Mouse (Mus musculus) adipocyte (in vitro differentiated cells): ENCODE results near the gene Pank4.
A peak's percentile ranks its signal among the peaks of the same experiment; 100 is the strongest.

ENCODE experiments used
- DNase-seq: peaks from one replicate; pipeline ENCODE4 v3.0.0-alpha.2; 2016; ENCODE audit warnings: low spot score

Pank4 gene

DNA sequence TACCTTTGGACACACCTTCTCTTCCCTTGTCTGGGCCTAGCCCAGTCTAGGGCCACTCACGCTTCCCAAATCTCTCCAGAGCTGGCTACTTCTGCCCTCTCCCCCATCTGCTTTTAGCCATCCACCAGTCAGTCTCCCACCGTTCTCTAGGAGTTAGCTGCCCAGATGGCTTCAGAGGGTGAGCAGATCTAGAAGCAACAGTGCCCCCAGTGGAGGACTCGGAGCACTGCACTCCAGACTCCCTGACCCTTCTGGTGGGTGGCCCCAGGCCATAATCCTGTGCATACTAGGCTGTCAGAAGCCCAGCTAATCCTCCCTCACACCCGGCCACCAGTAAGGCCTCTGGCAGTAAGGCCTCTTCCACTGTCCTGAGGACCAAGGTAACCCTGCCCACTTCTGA lies 48.9 kb downstream of the Pank4 start:
- DNase-seq = peak; percentile 67

DNA sequence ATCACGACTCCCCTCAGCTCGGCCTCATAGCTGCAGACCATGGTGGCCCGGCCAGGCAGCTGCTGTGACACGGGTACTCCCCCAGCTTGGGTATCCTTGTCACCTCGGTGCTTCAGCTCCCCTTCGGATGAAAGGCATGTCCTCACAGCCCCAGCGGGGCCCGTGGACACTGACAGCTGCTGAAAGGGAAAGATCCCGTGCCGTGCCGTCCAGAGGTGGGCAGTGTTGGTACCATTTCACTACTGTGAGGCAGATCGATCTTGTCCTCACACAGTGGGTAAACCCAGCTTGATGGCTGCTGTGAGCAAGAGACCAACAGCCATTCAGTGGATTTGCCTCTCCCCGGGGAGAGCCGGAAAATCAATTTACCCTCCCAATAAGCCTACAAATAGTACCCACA lies 50.3 kb downstream of the Pank4 start:
- no peak for DNase-seq

DNA sequence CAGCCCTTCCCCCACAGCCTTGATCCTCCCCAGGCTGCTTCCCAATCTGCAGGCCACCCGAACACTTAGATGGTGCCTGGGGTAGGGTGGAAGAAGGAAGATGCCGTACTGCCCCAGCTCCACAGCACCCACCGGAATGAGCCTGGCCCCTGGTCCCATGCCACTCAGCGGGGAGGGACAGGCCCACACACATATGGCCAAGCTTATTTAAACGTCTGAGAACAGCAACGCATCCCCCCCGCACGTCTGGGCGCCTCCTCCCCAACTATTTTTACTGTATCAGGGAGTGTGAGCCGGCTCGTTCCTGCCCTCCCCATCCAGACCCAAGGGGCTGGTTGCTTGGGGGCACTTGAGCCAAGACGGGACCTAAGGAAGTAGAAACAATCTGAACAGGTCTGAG lies 50.9 kb downstream of the Pank4 start:
- DNase-seq = no peak

DNA sequence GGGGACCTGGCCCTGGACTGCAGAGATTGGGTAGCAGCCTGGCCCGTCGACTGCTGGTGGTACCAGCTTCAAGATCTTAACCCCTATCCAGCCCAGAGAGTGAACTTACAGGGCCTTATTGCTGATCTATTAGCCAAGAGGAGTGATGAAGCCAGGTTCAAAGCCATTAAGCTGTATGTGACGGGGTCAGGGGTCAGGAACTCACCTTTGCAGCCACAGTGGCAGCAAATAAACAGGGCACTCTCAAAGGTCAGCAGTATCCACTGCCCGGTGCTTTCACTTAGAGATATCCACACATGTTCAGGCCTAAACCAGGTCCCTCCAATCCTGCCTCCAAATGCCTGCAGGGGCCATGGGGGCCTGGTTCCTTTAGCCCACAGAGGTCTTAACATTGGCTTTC lies 51.6 kb downstream of the Pank4 start:
- no peak for DNase-seq

DNA sequence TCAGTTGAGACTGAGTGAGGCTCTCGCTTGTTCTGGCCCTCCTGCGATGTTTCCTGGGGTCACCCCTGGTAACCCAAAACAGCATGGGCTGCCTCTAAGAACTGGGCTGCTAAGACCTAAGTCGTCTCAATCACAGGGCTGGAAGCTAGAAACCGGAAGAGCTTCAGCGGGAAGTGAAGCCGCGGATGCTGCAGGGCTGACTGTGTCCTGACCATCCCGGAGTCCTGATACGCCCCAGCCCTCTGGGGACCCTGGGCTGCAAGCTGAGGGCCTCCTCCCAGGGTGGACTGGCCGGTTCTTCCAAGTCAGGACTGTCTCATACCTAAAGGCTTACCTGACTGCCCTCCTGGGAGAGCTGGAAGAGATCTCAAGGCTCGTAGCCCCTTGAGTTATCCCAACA lies 52.9 kb downstream of the Pank4 start:
- no peak for DNase-seq

DNA sequence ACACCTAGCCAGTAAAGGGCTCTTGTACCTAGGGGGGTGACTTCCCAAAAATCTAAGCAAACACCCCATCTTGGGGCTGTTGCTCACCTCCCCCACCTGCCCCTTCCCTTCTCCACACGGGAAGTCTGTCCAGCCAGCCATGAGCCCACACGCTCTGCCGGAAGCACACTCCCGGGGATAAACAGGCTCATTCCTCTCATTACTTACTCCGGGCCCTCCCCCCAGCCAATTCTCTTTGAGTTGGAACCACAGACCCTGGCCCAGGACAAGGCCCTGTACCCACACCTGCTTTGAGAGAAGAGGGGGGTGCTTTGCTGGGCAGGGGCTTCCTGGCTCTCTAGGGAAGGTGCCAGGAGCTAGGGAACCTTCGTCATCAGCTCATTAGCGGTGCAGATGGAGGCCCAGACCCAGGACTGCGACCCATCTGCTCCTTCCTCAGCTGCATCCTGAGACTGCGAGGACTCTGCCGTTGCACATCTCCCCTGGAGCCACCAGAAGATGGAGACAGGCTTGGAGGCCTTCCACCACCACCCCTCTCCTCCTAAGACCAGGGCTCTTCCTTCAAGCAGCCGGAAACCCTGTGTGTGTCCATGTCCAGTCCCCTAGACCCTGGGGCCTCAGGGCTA lies 53.4 kb downstream of the Pank4 start:
- no peak for DNase-seq

DNA sequence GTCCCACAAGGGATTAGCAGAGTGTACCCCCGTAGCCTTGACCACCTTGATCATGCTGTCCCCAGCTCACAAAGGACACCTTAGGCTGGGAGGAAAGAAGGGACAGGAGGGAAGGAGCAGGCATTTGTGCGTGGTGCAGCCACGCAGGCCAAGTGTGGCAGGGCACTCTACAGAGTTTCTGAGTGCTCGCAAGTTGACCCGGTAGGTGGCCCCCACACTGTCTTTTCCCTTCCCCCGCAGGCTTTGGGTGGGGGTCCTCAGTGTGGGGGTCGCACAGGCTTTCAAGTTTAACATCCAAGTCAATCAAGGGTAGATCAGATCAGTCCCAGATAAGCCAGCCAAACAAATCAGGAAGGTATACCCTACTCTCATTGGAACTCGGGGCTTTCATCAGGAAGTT lies 54.1 kb downstream of the Pank4 start:
- no peak for DNase-seq

DNA sequence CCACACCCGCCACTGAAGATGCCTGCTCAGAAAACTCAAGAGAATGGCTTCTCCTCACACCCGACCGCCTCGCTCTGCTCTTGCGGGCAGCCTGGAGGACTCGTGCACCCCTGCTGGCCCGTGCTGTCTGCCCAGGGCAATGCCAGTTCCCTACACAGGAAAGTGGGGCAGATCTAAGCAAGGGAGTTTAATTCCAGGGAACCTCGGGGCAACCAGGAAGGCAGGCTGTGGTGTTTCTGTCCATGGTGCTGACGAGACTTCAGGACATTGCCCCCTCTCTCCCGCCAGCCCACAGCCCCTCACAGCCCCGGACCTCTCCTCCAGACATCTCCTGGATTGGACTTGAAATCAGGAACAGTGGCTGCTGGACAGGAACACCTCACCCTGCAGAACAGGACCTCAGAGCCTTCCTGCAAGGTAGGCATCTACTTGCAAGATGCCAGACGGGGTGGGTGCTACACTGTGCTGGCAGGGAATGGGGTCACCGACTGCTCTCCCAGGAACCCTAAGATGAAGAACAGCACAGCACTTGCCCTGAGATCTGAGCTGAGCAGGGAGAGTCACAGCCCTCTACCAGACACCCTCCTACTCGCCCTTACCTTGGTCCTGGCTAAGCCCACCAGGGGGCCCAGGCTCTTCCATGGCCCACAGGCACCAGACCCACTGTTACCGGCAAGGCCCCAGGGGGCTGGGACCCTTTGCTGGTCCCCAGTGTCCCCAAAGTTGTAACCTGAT lies 54.8 kb downstream of the Pank4 start:
- peak; percentile 37 for DNase-seq

DNA sequence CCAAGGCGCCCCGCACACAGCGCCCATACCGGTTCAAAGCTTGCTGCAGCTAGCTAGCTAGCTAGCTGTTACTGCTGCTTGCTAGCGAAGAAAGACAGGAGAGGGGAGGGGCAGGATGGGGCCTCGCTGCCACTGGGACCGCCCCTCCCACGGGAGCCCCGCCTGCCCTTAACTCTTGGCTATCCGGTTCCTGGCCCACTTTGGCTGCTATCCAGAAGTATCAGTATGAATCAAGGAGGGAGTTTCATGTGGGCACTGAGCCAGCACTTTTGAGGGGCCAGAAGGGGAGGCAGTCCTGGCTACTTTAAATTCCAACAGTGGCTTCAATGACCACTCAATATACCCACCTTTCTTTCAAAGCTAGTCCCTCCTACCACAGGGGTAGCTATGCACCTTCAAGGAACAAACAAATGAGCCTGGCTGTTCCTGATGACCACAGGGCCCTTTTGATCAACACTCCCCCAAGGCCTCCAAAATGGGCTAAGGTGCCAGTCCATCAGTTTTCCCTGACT lies 55.5 kb downstream of the Pank4 start:
- DNase-seq = no peak

DNA sequence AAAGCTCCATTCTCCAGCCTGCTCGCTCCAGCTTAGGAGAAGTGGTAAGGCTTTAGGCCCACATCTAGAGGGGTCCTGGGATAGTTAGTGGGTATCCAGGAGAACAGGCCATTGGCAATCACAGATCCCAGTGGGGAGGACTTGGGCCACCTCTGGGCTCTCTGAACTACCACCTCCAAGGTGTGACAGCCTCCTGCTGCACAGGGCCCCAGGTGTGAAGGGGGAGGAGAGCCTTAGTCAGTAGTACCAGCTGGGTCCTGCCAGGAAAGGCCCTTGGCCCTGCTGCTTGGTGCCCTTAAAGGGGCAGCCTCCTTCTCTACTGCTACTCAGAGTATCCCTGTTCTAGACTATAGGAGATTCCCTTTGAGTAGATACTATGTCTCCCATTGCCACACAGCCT lies 56.2 kb downstream of the Pank4 start:
- no peak for DNase-seq

DNA sequence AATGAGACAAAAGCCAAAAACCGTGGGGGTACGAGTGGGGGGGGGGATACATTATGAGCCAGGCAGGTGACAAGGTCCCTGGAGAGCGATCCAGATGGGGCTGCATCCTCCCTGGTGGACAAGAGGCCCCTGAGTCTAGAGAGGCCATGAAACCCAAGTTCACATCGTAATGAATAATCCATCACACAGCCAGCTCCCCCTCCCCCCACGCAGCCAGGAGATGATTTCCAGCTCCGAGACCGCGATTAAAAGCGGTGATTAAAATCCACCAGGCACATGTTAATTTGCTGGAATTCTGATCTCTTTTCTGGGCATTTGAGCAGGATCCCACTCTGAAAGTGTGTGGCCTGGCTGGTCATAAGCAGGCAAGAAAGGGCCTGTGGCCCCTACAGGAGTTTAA lies 56.9 kb downstream of the Pank4 start:
- no peak for DNase-seq

DNA sequence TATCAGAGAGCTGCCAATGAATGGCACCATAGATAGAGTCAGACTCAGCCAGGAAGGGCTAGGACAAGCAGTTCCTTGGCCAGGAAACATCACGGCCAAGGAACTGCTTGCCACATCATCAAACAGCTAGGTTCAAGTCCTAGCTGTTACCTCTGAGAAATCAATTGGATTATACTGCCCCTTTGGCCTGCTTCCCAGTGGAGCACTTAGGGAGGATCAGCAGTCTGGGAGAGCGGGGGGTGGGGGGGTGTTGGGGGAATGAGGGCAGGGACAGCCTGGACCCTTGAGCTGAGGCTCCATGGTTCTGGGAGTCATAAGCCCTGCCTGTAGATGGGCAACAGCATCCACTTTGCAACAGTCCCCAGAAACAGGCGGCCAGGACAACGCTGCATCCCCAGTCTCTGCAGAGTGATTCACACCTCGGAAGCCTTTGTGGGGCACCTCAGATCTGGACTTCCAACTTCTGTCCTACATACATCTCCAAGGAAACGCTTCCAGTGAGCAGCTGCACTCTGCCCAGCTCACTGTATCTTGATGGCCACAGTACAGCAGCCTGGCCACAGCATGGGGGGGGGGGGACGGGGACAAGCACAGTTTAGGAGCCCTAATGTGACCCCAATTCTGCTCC lies 58.4 kb downstream of the Pank4 start:
- no peak for DNase-seq

DNA sequence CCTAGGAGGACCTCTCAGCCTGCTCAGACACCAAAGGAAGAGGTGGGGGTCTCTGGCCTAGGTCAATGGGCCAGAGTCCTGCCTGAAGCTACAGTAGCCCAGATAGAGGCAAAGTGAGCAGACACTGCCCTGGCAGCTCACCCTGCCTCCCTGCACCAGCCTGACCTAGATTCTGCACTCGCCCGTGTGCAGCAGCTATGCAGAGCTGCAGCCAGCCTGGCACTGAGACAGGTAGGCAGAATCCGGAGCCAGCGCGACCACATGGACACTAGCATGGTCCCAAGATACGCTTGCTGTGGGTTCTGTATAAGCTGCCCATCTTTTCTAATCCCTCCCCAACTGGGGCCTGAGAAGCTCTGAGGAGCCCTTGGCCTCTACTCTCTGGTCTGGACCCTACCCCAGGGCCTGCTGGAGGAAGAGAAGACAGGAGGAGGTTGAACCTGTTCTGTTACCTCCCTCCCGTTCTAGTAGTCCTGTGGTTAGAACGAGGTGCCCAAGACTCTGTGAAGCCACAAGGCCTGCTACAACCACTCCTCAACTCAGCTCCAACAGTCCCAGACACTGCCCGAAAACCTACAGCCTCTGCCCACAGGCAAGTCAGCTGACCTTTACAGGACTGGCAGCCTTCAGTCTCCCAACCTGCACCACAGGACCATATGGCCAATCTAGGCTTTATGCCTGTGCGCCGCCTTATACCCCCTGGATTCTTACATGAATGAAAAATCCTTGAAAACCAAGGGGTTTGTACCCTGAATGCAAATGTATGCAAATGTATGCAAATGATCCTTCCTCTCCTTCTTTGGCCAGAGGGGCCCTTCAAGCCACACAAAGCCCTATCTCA lies 60.5 kb downstream of the Pank4 start:
- no peak for DNase-seq
